Mouse (Mus musculus): ENCODE data around the gene Slc25a17. TPM values are rescaled to one million over a fixed set of nuclear protein-coding genes. Genes with fewer than 3 reads are reported as not detected.

Gene Slc25a17
- polyA plus RNA-seq, 2 experiments: 94.6 to 124 TPM

DNA sequence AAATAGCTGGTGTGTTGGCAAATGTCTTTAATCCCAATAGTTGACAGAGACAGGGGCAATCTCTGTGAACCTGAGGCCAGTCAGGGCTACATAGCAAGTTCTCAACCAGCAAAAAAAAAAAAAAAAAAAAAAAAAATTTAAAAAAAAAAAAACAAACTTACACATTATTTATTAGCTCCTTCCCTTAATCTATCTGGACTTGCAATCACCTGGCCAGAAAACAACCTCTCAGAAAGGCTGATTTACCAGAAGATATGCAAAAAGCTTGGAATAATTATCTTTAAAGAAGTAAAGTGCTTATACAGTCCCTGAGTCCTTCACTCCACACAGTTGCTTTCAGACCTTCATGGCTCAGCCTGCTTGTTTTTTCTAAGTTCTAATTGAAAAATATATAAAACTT is 37.6 kb upstream of the Slc25a17 start:
- H3K4me3 ChIP-seq (replicated peaks; ENCODE audit: low read length): peak overlapping the region; percentile 94
- DNase-seq (ENCODE audit: low spot score) (no peak), ATAC-seq (ENCODE audit: low FRiP score, low read depth) (no peak)
- H3K9ac ChIP-seq (ENCODE audit: low read depth, low read length, severe bottlenecking): peak overlapping the region; percentile 92; the same call in 1 of the 2 replicates
- 0 out of 2 replicates have a peak, but pooled peaks cover 4% of the 10 kb centered on the region for H3K36me3 ChIP-seq (ENCODE audit: control insufficient read depth, insufficient read depth, low read length)
- H3K9me3 ChIP-seq (ENCODE audit: control insufficient read depth, low read length): no peaks in the 10 kb centered on the region
- no peak overlapping the region for H3K27ac ChIP-seq (replicated peaks; ENCODE audit: low read depth, low read length)
- TF ChIP-seq POLR2A (IDR thresholded peaks at IDR 0.05; ENCODE audit: borderline replicate concordance, extremely low read depth, insufficient read depth, insufficient read length): no peak
- H3K4me1 ChIP-seq (ENCODE audit: control insufficient read depth, insufficient read depth, low read length): peaks cover 11% of the 10 kb centered on the region; the same call in 1 of the 2 replicates
- H3K4me2 ChIP-seq (replicated peaks; ENCODE audit: low read depth, low read length, severe bottlenecking): peak overlapping the region; percentile 62
- no peaks in the 10 kb centered on the region for H3K27me3 ChIP-seq (ENCODE audit: control insufficient read depth, insufficient read depth, low read length)

DNA sequence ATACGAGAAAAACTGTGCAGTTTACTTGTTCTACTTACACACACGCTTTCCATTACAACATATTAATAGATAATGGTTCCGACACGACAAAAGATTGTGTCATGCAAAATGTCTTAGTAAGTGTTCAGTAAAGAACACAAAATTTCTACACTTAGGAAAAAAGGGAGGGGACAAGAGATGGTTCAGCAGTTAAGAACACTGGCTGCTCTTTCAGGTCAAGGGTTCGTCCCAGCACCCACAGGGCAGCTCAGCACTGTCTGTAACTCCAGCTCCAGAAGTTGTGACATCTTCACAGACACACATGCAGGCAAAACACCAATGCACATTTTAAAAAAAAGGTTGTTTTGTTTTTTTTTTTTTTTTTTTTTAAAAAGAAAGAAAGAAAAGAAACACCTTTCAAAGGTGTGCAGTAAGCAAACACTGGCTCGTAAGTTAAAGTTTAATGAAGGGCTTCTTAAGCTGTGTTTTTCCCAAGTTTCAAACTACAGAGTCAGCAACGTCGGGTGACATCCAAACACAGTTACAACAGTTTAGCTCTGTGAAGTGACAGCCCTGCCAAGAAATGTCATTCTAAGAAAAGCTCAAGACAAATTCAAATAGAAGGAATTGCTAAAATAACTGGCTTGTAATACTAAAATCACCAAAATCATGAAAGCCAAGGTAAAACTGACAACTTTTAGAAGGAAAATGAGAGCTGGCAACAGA is 33.8 kb upstream of the Slc25a17 start:
- TF ChIP-seq POLR2A (IDR thresholded peaks at IDR 0.05; ENCODE audit: borderline replicate concordance, extremely low read depth, insufficient read depth, insufficient read length): no peak
- ATAC-seq (ENCODE audit: low FRiP score, low read depth): no peak
- no peak overlapping the region for H3K9ac ChIP-seq (ENCODE audit: low read depth, low read length, severe bottlenecking)
- no peak for DNase-seq (ENCODE audit: low spot score)
- no peak overlapping the region for H3K27ac ChIP-seq (replicated peaks; ENCODE audit: low read depth, low read length)
- H3K27me3 ChIP-seq (ENCODE audit: control insufficient read depth, insufficient read depth, low read length): no peaks in the 10 kb centered on the region
- peaks cover 3% of the 10 kb centered on the region; the same call in 1 of the 2 replicates for H3K4me1 ChIP-seq (ENCODE audit: control insufficient read depth, insufficient read depth, low read length)
- 88% methylated on average over 8 of the region's 8 CpGs for WGBS
- H3K9me3 ChIP-seq (ENCODE audit: control insufficient read depth, low read length): no peaks in the 10 kb centered on the region
- H3K4me2 ChIP-seq (replicated peaks; ENCODE audit: low read depth, low read length, severe bottlenecking): no peak overlapping the region
- H3K4me3 ChIP-seq (replicated peaks; ENCODE audit: low read length): no peak overlapping the region
- peaks cover 27% of the 10 kb centered on the region for H3K36me3 ChIP-seq (ENCODE audit: control insufficient read depth, insufficient read depth, low read length)

DNA sequence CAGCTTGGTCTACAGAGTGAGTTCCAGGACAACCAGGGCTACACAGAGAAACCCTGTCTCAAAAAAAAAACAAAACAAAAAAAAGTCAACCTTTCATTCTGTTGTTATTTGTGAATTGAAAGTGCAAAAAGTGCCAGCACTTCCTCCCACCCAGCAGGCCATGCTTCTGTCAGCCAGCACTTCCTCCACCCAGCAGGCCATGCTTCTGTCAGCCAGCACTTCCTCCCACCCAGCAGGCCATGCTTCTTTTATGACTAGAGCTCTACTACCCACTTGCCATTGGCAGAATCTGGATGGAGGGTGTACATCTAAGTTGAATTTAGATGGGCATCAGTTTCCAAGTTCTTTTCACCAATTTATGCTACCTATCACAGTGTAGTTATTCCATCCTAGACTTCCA is 32.4 kb upstream of the Slc25a17 start:
- no peaks in the 10 kb centered on the region for H3K27me3 ChIP-seq (ENCODE audit: control insufficient read depth, insufficient read depth, low read length)
- no peak for ATAC-seq (ENCODE audit: low FRiP score, low read depth)
- no peak overlapping the region for H3K4me3 ChIP-seq (replicated peaks; ENCODE audit: low read length)
- no peaks in the 10 kb centered on the region for H3K9me3 ChIP-seq (ENCODE audit: control insufficient read depth, low read length)
- DNase-seq (ENCODE audit: low spot score): no peak
- no peak overlapping the region for H3K4me2 ChIP-seq (replicated peaks; ENCODE audit: low read depth, low read length, severe bottlenecking)
- H3K4me1 ChIP-seq (ENCODE audit: control insufficient read depth, insufficient read depth, low read length): no peaks in the 10 kb centered on the region
- TF ChIP-seq POLR2A (IDR thresholded peaks at IDR 0.05; ENCODE audit: borderline replicate concordance, extremely low read depth, insufficient read depth, insufficient read length): no peak
- no peak overlapping the region for H3K9ac ChIP-seq (ENCODE audit: low read depth, low read length, severe bottlenecking)
- no peak overlapping the region for H3K27ac ChIP-seq (replicated peaks; ENCODE audit: low read depth, low read length)
- H3K36me3 ChIP-seq (ENCODE audit: control insufficient read depth, insufficient read depth, low read length): peaks cover 40% of the 10 kb centered on the region

DNA sequence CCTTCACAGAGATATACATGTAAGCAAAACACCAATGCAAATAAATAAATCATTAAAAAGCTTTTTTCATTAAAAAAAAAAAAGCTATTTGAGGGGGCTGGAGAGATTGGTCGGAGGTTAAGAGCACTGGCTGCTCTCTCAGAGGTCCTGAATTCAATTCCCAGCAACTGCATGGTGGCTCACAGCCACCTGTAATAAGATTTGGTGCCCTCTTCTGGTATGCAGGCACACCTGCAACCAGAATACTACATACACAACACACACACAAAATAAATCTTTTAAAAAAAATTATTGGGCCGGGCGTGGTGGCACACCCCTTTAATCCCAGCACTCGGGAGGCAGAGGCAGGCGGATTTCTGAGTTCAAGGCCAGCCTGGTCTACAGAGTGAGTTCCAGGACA is 25.7 kb upstream of the Slc25a17 start:
- no peak for TF ChIP-seq POLR2A (IDR thresholded peaks at IDR 0.05; ENCODE audit: borderline replicate concordance, extremely low read depth, insufficient read depth, insufficient read length)
- Histone ChIP-seq H3K4me1 (ENCODE audit: control insufficient read depth, insufficient read depth, low read length) (no peaks in the 10 kb centered on the region), H3K4me2 (replicated peaks; ENCODE audit: low read depth, low read length, severe bottlenecking) (no peak overlapping the region), H3K27me3 (ENCODE audit: control insufficient read depth, insufficient read depth, low read length) (no peaks in the 10 kb centered on the region), H3K9ac (ENCODE audit: low read depth, low read length, severe bottlenecking) (no peak overlapping the region), H3K4me3 (replicated peaks; ENCODE audit: low read length) (no peak overlapping the region), H3K27ac (replicated peaks; ENCODE audit: low read depth, low read length) (no peak overlapping the region), H3K36me3 (ENCODE audit: control insufficient read depth, insufficient read depth, low read length) (peaks cover 91% of the 10 kb centered on the region), H3K9me3 (ENCODE audit: control insufficient read depth, low read length) (no peaks in the 10 kb centered on the region)
- WGBS: 95% methylated on average over 5 of the region's 5 CpGs
- DNase-seq (ENCODE audit: low spot score) (no peak), ATAC-seq (ENCODE audit: low FRiP score, low read depth) (no peak)

DNA sequence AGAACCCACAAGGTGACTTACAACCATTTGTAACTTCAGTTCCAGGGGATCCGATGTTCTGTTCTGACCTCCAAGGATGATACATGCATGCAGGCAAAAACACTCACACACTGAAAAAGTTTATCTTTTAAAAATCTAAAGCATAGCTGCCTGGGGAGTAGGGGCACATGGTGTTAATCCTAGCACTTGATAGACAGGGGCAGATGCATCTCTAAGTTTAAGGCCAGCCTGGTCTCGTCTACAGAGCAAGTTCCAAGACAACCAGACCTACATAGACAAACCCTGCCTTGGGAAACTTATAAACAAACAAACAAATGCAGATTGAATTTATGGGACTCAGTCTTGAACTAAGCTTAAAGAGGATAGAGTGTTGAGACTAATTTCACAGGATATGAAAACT is 18.2 kb upstream of the Slc25a17 start:
- no peak for TF ChIP-seq POLR2A (IDR thresholded peaks at IDR 0.05; ENCODE audit: borderline replicate concordance, extremely low read depth, insufficient read depth, insufficient read length)
- Histone ChIP-seq H3K9ac (ENCODE audit: low read depth, low read length, severe bottlenecking) (no peak overlapping the region), H3K27me3 (ENCODE audit: control insufficient read depth, insufficient read depth, low read length) (no peaks in the 10 kb centered on the region), H3K4me2 (replicated peaks; ENCODE audit: low read depth, low read length, severe bottlenecking) (no peak overlapping the region), H3K36me3 (ENCODE audit: control insufficient read depth, insufficient read depth, low read length) (peaks cover 63% of the 10 kb centered on the region), H3K9me3 (ENCODE audit: control insufficient read depth, low read length) (no peaks in the 10 kb centered on the region), H3K4me3 (replicated peaks; ENCODE audit: low read length) (no peak overlapping the region), H3K4me1 (ENCODE audit: control insufficient read depth, insufficient read depth, low read length) (no peaks in the 10 kb centered on the region), H3K27ac (replicated peaks; ENCODE audit: low read depth, low read length) (no peak overlapping the region)
- DNase-seq (ENCODE audit: low spot score): no peak
- WGBS: 81% methylated on average over 2 of the region's 2 CpGs
- no peak for ATAC-seq (ENCODE audit: low FRiP score, low read depth)
